In genomic region chr3:4544730-4545129, GRCm38 (mm10) we compare ENCODE assay signal across 11 mouse cellular contexts.
"Had no signal": no experiment of that assay in that cellular context is flagged by ENCODE, and none has a peak within 500 bp of the region (broad histone marks: within the 10 kb centered on the region; RNA-seq: fewer than 3 reads in every experiment).

No protein-coding gene starts in this region.

- H3K4me1 ChIP-seq: kidney, embryonic 15.5 days; limb, embryonic 13.5 days; stomach, embryonic 15.5 days had no signal

- H3K9ac ChIP-seq: kidney, embryonic 15.5 days; limb, embryonic 13.5 days; liver, embryonic 14.5 days; stomach, embryonic 15.5 days had no signal

- H3K9me3 ChIP-seq: kidney, embryonic 15.5 days; limb, embryonic 13.5 days; stomach, embryonic 15.5 days had no signal

- H3K27ac ChIP-seq: kidney, embryonic 15.5 days; limb, embryonic 13.5 days; liver, embryonic 14.5 days; stomach, embryonic 15.5 days had no signal

- H3K36me3 ChIP-seq: kidney, embryonic 15.5 days; limb, embryonic 13.5 days; stomach, embryonic 15.5 days had no signal

- H3K4me3 ChIP-seq: kidney, embryonic 15.5 days; limb, embryonic 13.5 days; stomach, embryonic 15.5 days had no signal

- H3K27me3 ChIP-seq: kidney, embryonic 15.5 days; limb, embryonic 13.5 days; stomach, embryonic 15.5 days had no signal

- DNase-seq: kidney, adult 2 months; kidney, postnatal 14 days; left cerebral cortex, postnatal 4 days; lung, adult 18-20 months; right cerebral cortex, postnatal 14 days; thymus, adult 2 months; thymus, postnatal 25 days had no signal

- H3K4me2 ChIP-seq: kidney, embryonic 15.5 days; limb, embryonic 13.5 days; stomach, embryonic 15.5 days had no signal
